Mouse (Mus musculus): ENCODE measurements around the gene Ubash3a. TPM values are rescaled to one million over a fixed set of nuclear protein-coding genes. Genes with fewer than 3 reads are reported as not detected.

Gene Ubash3a
- total RNA-seq, 2 experiments from 2014 or later, result 0.43 to 0.62 TPM

Other genes with a start within 250 kb of the Ubash3a start
- 1 to 10 TPM; 8.9 to 10.0 TPM for gene Abcg1, start 150.2 kb upstream of the Ubash3a start, total RNA-seq (2021)
- not detected for gene Tff3, start 78.2 kb upstream of the Ubash3a start, total RNA-seq (2021)
- not detected for gene Tff2, start 63.6 kb upstream of the Ubash3a start, total RNA-seq (2021)
- not detected for gene Tff1, start 42.6 kb upstream of the Ubash3a start, total RNA-seq (2021)
- gene Tmprss3, start 8.9 kb upstream of the Ubash3a start, total RNA-seq (2021), result not detected
- gene Rsph1, start 69.5 kb downstream of the Ubash3a start, total RNA-seq (2021), result 1 to 10 TPM; 1.2 to 1.7 TPM
- gene Slc37a1, start 78.9 kb downstream of the Ubash3a start, total RNA-seq (2021), result 10 to 100 TPM; 10.6 TPM
- gene Pde9a, start 178.3 kb downstream of the Ubash3a start, total RNA-seq (2021), result 1 to 10 TPM; 6.8 to 9.2 TPM

Data from heart, postnatal 10 days (tissue).